Mouse (Mus musculus): ENCODE data around the gene Gm39566.

Gene Gm39566

DNA sequence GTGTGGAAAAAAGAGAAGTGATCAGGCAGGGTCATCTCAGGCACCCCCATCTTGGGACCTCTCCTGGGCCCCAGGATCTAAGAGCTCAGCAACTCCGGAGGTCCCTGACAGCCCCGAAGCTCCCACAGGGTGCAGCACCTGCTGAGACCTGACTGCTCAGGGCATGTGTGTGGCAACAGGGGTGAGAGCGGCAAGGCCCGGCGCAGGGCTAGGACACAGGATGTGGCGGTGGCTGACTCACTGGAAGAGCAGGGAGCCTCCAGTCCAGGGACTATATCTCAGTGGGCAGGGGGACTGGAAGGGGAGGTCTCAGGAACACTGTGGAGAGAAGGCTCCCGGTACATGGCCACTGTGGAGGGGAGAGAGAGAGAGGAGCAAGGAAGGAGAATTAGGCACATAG is 17.2 kb downstream of the Gm39566 start:
- in situ Hi-C loops (cut with MboI) = loop anchor here (5.0 kb wide), 1 partner anchor 41 kb away; the partner anchor contains the start of gene Polr2a

DNA sequence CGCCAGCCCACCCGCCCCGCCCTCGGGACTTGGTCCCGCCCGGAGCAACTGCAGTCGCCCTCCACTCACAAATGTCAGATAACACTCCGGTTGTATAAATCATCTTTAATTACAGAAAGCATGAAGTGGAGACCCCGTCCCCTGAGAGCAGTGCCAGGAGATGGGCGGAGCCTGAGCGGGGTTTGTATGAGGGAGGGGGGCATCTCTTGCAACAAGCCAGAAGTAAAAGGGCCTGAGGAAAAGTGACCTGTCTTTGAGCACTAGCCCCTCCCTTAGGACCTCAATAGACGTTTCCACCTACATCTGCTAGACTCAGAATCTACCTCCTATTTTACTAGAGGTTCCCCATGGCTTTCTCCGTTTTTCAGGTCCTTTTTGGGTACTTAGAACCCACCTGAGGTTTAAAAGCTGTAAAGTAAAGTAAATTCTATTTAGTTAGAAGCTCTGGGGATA is 19.1 kb downstream of the Gm39566 start:
- in situ Hi-C loops (cut with MboI) = loop anchor here (5.0 kb wide), 1 partner anchor 39 kb away; the partner anchor contains the start of gene Polr2a

DNA sequence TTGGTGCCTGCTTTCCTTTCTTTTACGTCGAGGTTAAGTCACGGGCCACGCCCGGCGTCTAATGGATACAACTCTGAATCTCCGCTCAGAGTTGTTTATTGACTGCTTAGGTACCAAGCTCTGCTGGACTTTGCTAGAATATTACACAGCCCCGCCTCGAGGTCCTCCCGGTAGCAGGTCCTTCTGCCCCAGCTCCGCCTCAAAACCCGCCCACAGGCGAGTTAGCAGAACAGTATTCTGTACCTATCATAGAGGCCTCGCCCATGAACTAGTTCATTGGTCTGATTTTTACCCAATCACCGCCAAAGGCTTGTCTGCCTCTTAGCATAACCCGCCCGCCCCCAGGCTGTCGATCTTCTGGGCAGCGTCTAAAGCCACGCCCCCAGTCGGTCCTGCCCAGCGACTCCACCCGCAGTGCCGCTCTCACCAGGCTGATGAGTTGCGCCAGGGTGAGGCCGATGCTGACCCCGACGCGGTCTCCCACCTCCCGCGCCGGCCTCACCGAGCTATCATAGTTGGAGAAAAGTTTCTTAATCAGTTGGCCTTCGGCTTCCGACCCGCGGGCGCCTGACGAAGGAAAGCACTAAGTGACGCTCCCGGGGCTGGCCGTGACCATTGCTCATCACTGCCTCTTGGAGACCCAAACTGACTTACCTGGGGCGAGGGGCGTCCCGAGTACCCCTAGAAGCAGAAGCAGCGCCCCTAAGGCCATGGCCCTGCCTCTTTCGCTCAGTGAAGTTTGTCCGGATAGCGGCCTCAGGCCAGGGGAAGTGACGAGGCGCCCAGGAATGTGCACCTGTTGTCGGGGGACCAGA is 19.7 kb downstream of the Gm39566 start, which contains the start of gene Chrnb1:
Chrnb1 (minus strand) TSS at position 776 of the 815 bp plus-strand sequence.
- in situ Hi-C loops (cut with MboI) = loop anchor here (5.0 kb wide), 1 partner anchor 38 kb away; the partner anchor contains the start of gene Polr2a

DNA sequence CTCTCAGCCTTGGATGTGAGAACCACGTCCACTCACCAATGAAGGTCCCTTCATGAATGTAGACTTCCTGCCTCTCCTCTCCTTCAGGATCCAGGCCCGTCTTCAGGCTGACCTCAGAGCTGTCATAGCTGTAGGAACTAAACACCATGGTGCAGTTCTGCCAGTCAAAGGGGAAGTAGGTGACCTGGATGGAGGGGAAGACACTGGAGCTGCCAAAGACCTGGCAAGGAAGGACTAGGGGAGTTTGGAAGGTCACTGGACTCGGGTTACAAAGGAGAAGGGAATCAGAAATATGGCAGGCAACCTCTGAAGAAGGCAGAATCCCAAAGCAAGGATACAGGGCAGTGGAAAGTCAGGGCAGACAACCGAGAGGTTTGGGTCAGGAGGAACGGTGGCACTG is 21.7 kb downstream of the Gm39566 start:
- in situ Hi-C loops (cut with MboI) = no loop called here

DNA sequence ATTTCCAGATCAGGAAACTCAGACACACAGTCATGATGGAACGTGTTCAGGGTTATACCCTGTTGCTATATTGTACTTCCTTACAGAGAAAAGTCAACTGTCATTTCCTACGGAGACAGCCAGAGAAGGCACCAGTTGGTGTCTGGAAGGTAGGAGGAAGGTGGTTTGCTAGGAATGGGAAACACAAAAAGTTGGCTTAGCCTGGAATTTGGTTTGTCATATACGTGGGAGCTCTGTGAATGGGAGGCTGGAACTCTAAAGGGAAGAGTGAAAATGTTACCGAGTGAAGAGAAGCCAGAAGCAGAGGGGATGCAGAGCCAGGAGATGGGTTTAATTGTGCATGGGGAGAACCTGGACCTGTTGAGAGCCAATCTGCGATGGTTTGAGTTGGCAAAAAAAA is 23.7 kb downstream of the Gm39566 start:
- in situ Hi-C loops (cut with MboI) = no loop called here

DNA sequence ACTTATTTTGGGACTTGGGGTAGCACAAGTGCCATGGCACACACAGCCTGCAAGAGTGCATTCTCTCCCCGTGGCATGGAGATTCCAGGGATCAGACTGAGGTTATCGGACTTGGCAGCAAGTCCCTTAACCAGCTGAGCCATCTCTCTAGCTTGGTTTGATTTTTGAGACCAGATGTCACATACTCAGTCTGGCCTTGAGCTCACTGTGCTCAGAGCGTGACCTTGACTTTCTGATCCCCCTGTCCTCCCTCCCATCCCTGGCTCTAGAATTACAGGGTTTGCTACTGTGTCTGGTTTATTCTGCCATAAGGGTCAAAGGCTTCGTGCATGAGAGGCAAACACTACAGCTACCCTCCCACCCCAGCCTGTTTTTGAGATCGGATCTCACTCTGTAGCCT is 25.7 kb downstream of the Gm39566 start:
- in situ Hi-C loops (cut with MboI) = no loop called here

DNA sequence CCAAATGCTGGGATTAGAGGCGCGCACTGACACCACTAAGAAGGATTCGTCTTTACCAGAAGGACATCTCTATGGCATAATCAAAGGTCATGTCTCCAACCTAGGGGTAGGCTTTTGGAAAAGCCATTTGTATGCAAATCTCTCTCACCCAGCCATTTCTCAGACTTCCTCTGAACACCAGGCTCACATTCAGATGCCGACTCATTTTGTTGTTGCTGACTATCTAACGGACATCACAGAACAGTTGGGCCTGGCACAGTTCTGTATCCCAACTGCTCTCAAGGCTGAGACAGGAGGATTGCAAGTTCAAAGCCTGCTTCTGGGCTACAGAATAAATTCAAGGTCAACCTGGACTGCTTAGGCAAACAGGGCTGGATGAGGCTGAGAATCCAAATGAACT is 27.8 kb downstream of the Gm39566 start:
- in situ Hi-C loops (cut with MboI) = no loop called here

DNA sequence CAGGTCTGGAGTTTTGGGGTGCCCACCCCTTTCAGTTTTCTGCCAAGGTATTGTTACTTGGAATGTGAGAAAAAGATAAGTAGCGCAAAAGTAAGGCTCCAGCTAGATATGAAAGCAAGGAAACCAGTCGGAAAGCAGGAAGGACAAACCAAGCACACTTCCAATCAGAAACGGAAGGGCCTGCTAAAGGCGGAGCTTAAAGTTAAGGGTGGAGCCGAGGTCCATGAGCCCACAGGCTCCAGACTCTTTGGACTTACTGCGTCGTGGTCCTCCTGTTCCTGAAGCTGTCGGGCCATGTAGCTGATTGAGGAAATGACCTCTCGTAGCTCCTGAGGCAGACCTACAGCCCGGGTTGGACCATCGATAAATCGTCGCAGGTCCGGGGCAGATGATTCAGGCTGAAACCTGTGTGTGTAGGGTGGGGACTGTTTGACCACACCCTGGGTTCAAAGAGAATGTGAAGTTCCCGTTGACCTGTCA is 30.3 kb downstream of the Gm39566 start:
- in situ Hi-C loops (cut with MboI) = no loop called here

DNA sequence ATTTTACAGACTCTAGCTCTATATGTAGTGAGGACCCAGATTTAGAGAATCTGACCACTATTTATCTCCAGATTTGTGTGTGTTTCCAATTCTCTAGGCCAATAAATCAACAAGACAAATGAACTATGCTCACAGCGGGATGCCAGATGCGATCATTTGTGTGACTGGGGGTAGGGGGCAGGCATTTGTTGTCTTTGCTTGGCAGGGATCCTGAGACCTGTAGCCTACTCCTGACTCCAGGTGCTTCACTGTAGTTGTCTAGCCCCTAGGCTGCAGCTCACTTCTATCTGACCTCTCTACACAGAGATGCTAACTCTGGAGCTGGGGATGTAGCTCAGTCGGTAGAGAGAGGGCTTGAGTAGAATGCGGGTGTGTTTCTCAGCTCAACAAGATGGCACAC is 33.3 kb downstream of the Gm39566 start:
- in situ Hi-C loops (cut with MboI) = no loop called here

DNA sequence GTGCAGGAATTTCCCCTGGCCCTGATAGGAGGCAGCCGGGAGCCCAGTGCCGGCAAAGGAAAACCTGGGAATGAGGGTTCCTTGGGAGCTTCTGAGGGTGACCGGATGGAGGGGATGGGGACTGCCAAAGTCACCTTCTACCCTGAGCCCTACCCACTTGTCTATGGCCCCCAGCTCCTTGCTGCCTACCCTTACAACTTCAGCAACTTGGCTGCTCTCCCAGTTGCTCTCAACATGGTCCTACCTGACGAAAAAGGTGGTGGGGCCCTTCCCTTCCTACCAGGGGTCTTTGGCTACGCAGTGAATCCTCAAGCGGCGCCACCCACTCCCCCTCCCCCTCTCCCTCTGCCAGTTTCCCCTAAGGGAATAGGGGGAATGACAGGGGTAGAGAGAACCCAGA is 36.1 kb downstream of the Gm39566 start:
- in situ Hi-C loops (cut with MboI) = no loop called here

DNA sequence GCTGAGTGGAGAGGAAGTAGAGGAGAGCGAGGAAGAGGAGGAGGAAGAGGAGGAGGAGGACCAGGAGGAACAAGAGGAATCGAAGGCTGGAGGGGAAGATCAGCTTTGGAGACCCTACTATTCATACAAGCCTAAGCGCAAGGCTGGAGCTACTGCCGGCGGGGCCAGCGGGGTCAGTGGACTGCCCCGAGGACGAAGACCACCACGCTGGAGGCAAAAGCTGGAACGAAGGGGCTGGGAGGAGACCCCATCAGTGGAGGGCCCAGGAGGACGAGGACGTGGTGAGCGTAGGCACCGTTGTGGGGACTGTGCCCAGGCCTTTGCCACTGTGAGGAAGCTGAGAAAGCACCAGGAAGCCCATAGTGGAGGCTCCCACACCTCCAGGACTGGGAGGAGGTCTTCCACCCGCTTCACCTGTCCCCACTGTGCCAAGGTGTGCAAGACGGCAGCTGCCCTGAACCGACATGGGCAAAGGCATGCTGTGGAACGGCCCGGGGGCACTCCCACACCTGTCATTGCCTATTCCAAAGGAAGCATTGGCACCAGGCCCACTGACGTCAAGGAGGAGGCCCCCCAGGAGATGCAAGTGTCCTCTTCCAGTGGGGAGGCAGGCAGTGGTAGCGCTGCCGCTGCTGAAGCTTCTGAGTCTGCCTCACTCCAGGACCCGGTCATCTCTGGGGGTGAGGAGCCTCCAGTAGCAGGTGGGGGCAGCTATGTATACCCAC is 36.7 kb downstream of the Gm39566 start:
- in situ Hi-C loops (cut with MboI) = no loop called here

DNA sequence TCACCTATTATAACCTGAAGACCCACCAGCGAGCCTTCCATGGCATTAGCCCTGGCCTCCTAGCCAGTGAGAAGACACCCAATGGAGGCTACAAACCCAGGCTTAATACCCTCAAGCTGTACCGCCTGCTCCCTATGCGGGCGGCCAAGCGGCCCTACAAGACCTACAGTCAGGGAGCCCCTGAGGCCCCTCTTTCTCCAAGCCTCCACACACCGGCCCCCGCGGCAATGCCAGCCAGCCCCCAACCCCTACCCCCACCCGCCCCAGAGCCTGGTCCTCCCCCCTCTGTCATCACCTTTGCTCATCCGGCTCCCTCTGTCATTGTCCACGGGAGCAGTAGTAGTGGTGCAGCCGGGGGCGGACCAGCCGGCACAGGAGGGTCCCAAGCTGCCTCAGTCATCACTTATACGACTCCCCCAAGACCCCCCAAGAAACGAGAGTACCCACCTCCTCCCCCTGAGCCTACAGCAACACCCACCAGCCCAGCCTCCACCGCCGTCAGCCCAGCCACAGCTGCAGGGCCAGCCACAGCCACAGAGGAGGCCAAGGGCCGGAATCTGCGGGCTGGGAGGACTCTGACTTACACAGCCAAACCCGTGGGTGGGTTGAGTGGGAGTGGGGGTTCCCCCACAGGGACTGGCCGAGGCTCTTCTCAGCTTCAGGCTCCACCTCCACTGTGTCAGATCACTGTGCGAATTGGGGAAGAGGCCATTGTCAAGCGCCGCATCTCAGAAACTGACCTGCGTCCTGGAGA is 37.4 kb downstream of the Gm39566 start:
- in situ Hi-C loops (cut with MboI) = no loop called here

DNA sequence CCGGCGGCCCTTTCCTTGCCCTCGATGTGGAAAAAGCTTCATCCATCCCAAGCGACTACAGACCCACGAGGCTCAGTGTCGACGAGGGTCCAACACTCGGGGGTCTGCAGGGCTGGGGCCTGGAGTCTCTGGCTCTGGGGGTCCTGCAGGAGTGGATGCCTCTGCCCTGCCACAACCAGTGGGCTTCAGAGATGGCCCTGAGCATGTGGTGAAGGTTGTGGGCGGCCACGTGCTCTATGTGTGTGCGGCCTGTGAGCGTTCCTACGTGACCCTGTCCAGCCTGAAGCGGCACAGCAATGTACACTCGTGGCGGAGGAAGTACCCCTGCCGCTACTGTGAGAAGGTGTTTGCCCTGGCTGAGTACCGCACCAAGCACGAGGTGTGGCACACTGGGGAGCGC is 38.6 kb downstream of the Gm39566 start:
- in situ Hi-C loops (cut with MboI) = no loop called here

DNA sequence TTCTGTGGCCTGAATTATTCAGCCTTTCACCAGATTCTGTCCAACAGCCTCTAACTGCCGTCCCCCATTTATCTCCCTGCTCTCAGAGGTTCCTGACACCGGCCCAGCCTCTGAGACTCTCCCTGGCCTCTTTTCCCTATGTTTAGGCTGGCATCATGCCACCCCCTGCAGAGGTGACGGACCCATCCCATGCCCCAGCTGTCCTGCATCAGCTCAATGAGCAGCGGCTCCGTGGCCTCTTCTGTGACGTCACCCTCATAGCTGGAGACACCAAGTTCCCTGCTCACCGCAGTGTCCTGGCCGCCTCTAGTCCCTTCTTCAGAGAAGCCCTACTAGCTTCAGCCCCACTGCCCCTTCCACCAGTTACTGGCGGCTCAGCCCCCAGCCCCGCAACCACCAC is 39.4 kb downstream of the Gm39566 start:
- in situ Hi-C loops (cut with MboI) = no loop called here

DNA sequence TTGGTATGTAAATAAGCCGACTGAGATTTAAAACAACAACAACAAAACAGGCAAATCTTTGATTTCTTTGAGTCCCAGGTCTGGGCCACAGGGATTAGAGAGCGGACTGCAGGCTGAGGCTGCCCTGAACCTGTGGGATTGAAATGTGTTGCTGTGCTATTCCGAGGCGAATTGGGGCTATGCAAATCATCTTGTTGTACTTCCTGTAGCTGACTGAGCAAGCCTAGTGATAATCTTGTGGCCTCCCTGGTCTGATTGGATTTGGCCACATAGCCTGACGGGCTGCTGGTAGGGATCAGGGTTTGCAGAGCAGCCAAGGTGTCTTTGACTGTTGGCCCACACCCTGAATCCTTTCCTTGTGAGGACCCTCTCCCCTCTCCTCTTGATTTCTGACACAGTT is 40.1 kb downstream of the Gm39566 start:
- in situ Hi-C loops (cut with MboI) = no loop called here

DNA sequence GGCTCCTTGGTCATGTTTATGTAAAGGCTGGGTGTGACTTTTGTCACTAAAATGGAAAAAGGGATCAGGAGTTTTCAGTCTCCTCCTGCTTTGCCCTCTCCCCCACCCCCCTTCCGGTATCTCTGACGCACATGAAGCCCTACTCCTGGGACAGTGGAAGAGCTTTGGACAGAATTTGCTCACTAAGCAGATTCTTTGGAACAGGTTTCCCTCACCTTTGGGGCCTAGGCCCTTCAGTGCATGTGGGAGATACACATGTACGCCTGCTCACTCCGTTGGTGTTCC is 47.5 kb downstream of the Gm39566 start:
- in situ Hi-C loops (cut with MboI) = no loop called here

DNA sequence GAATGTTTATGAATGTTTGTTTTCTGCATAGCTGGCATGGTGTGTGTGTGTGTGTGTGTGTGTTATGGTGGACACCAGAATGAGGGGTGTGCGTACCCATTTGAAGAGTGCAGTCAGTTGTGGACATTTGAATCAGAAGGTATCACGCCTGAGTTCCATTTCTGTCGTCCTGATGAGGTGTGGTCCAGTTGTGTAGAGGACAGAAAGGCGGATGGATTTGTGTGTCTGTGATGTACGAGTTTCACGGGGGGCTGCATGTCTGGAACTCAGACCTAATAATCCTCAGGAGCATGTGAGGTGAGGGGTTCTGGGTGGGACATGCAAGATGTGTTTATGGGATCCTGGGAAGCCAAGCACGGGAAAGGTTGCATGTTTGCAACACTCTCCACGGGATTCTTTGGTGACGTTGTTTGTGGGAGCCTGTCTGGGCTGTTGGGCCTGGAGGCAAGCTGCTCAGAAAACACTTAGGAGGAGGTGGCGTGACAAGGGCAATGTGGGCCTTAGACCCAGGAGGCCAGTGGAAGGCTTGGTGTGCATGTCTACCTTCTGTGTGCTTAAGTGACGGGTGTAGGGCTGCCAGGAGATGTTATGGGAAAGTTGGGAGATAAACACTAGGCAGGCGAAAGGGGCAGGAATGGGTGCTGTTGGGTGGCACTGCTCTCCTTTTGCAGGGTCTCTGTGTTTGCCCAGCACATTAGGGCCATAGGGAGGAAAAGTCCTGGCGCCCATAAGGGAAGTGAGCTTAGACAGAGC is 48.0 kb downstream of the Gm39566 start:
- in situ Hi-C loops (cut with MboI) = no loop called here

DNA sequence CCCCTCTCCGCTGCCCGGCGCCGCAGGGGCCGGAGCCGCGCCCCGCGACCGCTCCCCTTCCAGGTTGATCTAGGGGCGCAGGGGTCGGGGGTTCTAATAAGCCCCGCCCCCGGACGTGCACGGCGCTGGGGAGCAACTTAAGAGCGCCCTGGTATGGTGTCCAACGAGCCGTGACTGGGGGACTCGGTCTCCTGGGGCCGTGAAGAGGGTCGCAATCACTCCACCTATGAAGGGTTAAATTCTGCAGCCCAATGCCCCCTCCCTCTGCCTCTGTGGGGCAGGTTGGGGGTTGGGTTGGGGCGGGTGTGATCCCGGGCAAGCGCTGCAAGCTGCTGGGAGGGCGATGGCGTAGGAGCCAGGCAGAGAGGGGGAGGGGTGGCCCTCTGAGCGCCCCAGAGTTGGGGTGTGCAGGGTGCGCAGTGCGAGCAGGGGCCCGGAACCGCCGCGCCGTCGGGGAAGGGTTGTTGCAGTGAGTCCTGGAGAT is 48.9 kb downstream of the Gm39566 start:
- in situ Hi-C loops (cut with MboI) = no loop called here

DNA sequence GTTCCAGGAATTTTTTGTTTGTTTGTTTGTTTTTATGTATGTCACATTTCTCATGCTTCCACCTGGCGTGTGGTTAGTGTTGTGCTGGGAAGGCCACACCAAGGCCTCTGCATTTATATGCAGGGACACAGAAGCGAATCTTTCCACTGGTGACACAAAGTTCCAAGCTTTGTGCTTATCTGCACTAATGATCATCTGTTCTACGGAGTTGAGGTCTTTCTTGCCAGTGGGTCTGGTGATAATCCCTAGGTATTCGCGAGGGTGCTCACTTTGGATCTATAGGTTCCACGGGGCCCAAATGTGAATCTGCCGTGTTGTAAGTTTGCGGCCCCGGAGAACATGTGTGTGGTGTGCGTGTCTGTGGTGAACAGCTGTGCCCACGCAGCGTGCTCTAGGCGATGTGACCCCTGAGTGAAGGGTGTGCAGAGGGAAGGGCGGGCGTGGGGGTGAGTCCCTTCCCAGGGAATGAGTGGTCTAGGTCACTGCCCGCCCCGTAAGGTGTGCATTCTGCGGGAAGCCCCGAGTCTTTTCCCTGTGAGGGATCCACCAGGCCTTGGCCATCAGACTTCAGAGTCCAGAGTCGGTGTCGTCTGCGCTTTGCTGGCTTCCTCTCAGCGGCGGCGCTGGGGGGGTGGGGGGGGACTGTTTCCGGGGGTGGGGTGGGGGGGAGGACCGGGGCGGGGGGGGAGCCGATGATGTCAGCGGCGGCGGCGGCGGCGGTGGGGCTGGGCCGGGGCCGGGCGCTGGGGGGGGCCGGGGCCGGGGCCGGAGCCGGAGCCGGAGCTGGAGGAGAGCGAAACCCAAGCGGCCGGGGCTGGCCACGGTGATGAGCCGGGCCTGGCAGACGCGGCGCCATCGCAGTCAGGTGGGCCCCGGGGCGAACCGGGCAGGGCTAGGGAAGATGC is 49.6 kb downstream of the Gm39566 start, which contains the start of gene Zbtb4:
Zbtb4 (plus strand) TSS at position 692 of the 905 bp plus-strand sequence.
- in situ Hi-C loops (cut with MboI) = no loop called here

DNA sequence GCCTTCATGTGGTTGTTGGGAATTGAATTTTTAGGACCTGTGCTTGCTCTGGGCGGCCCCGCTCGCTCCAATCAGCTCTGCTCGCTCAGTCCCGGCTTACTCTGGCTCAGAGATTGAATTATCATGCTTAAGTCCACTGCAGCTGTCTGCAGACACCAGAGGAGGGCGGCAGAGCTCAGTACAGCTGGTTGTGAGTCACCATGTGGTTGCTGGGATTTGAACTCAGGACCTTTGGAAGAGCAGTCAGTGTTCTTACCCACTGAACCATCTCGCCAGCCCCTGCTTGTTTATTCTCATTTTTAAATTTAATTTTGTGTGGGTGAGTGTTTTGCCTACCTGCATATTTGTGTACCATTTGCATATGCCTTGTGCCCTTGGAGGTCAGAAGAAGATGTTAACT is 51.5 kb downstream of the Gm39566 start:
- in situ Hi-C loops (cut with MboI) = no loop called here
